22 mouse cellular contexts compared by ENCODE assay signal in the genomic region with DNA sequence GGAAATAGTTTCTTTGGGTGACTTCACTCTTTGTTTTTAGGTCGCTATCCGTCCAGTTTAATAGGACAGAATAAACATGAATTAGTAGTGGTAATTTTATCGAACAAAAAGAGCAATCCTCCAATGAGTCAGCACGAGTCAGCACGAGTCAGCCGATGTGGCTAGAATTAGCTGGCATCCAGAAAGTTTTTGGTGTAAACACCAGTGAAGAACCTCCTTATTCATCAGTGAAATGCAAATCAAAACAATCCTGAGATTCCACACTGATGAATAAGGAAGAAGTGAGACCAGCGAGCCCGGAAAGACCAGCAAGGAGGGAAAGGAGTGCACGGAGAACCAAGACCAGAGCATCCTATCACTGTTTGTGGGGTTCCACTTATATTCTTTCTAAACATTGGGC.
DNase-seq lines count a peak whose midpoint lies in the region; ATAC-seq and TF ChIP-seq lines count a peak whose summit lies in the region.
"Had no signal": no experiment of that assay in that cellular context is flagged by ENCODE, and none has a peak within 500 bp of the region (broad histone marks: within the 10 kb centered on the region; RNA-seq: fewer than 3 reads in every experiment).

No protein-coding gene starts in this region.

- no peak overlapping the region for H3K4me2 ChIP-seq in intestine, embryonic 16.5 days (ENCODE audit: low read depth, low read length)
- H3K4me2 ChIP-seq: heart, embryonic 13.5 days; hindbrain, embryonic 15.5 days had no signal

- in situ Hi-C loops in Patski (cut with MboI; ENCODE audit: low pct_unique_long_range_greater_than_20kb): no loop called here

- POLR2A ChIA-PET in Patski (lab: Charles Lee): no interaction called here

- intact Hi-C loops in left cerebral cortex, postnatal 14 days (cut with DNase I): no loop called here

- 83% methylated on average over 9 of the region's 9 CpGs for WGBS in intestine, embryonic 16.5 days

- CTCF ChIA-PET in Patski (lab: Charles Lee): no interaction called here

- no peaks in the 10 kb centered on the region for H3K27me3 ChIP-seq in Patski
- no peaks in the 10 kb centered on the region for H3K27me3 ChIP-seq in intestine, embryonic 16.5 days (replicated peaks; ENCODE audit: control insufficient read depth, insufficient read depth, low read length)
- H3K27me3 ChIP-seq: heart, embryonic 13.5 days; hindbrain, embryonic 15.5 days had no signal

- no peaks in the 10 kb centered on the region for H3K4me1 ChIP-seq in intestine, embryonic 16.5 days (ENCODE audit: control insufficient read depth, insufficient read depth, low read length)
- H3K4me1 ChIP-seq: embryonic facial prominence, embryonic 10.5 days; forebrain, embryonic 10.5 days; heart, embryonic 13.5 days; hindbrain, embryonic 15.5 days had no signal

- no peaks in the 10 kb centered on the region for H3K36me3 ChIP-seq in intestine, embryonic 16.5 days (ENCODE audit: control insufficient read depth, insufficient read depth, low read length)
- H3K36me3 ChIP-seq: embryonic facial prominence, embryonic 10.5 days; forebrain, embryonic 10.5 days; G1E; heart, embryonic 13.5 days; hindbrain, embryonic 15.5 days had no signal

- H3K9me3 ChIP-seq in intestine, embryonic 16.5 days (ENCODE audit: control insufficient read depth, low read length): no peaks in the 10 kb centered on the region
- H3K9me3 ChIP-seq: embryonic facial prominence, embryonic 10.5 days; forebrain, embryonic 10.5 days; heart, embryonic 13.5 days; hindbrain, embryonic 15.5 days had no signal

- peak; percentile 4 for DNase-seq in adrenal gland, adult 8-10 months
- DNase-seq in adrenal gland, postnatal 4 days (ENCODE audit: low spot score in 2 of 2): no peak
- DNase-seq in 3T3-L1 (ENCODE audit: low read depth, low spot score) (peak; percentile 92), Patski (ENCODE audit: low read depth, low spot score) (peak; percentile 2)
- DNase-seq in brain, adult 2 months (ENCODE audit: low read depth, low spot score): peak; percentile 42
- DNase-seq in spleen, postnatal 14 days (ENCODE audit: low spot score in 2 of 2): no peak
- no peak for DNase-seq in left cerebral cortex, postnatal 14 days (ENCODE audit: low spot score in 2 of 2)
- DNase-seq: cerebellum, adult 11-12 months; cerebellum, adult 9-11 months; cerebellum, postnatal 36 days; gastrocnemius, postnatal 36 days; heart, adult 11 months; heart, postnatal 36 days had no signal

- ATAC-seq in Patski: peak; percentile 91
- no peak for ATAC-seq in intestine, embryonic 16.5 days
- ATAC-seq: CD4-positive, CD25-positive, alpha-beta regulatory T cell, adult 4 months; forebrain, embryonic 14.5 days; intestine, postnatal 0 days had no signal

- H3K4me3 ChIP-seq in intestine, embryonic 16.5 days (ENCODE audit: low read length): no peak overlapping the region
- H3K4me3 ChIP-seq: embryonic facial prominence, embryonic 10.5 days; forebrain, embryonic 10.5 days; heart, embryonic 13.5 days; hindbrain, embryonic 15.5 days had no signal

- no peak overlapping the region for H3K27ac ChIP-seq in intestine, embryonic 16.5 days (ENCODE audit: low read length)
- H3K27ac ChIP-seq: embryonic facial prominence, embryonic 10.5 days; forebrain, embryonic 10.5 days; heart, embryonic 13.5 days; hindbrain, embryonic 15.5 days had no signal

- TF ChIP-seq CTCF in Patski (IDR thresholded peaks at IDR 0.05): no peak

- no peak overlapping the region for H3K9ac ChIP-seq in intestine, embryonic 16.5 days (ENCODE audit: low read depth, low read length)
- H3K9ac ChIP-seq: heart, embryonic 13.5 days; hindbrain, embryonic 15.5 days had no signal

Comparison
In these comparisons a context has a peak if more than half of its experiments do, and no peak if none do; other contexts are left out.
1. DNase-seq: peak in adrenal gland, adult 8-10 months (single experiment), 3T3-L1 (single experiment), Patski (single experiment) and brain, adult 2 months (single experiment); none in adrenal gland, postnatal 4 days (0 of 2), spleen, postnatal 14 days (0 of 2) and left cerebral cortex, postnatal 14 days (0 of 2).